Mouse (Mus musculus): ENCODE measurements at regions not wholly inside any gene's neighbourhood (a gene's known extent, or its start where the extent isn't known, plus 50 kb on each side); places are given as distances from the start of the nearest gene placed in this dataset.

- TF ChIP-seq CTCF (IDR thresholded peaks at IDR 0.05; ENCODE audit: borderline replicate concordance, extremely low read depth, insufficient read depth, insufficient read length) (no peak), POLR2A (IDR thresholded peaks at IDR 0.05; ENCODE audit: borderline replicate concordance, extremely low read depth, insufficient read depth, insufficient read length, poor library complexity, severe bottlenecking) (no peak)
These were observed 149.7 kb upstream of the Map1b start for GRCm38 (mm10) chr13:99666086-99666485.

Data from brain, embryonic 14.5 days (tissue).